Mouse (Mus musculus): Measurements from ENCODE around the gene Rnf145.

Rnf145 gene

GRCm38 (mm10) chr11:44532846-44533781, 14.3 kb downstream of the Rnf145 start:
- peak in 1 of 2 experiments; percentile 20 for DNase-seq (ENCODE audit: inconsistent age in 2 of 2, low spot score in 1 of 2)

GRCm38 (mm10) chr11:44534999-44535750, 16.4 kb downstream of the Rnf145 start:
- no peak for DNase-seq (ENCODE audit: inconsistent age in 2 of 2, low spot score in 1 of 2)

- no peak for DNase-seq (ENCODE audit: inconsistent age in 2 of 2, low spot score in 1 of 2)
Observed at GRCm38 (mm10) chr11:44537403-44537802, 18.6 kb downstream of the Rnf145 start.

GRCm38 (mm10) chr11:44538101-44538500, 19.3 kb downstream of the Rnf145 start:
- no peak for DNase-seq (ENCODE audit: inconsistent age in 2 of 2, low spot score in 1 of 2)

GRCm38 (mm10) chr11:44538501-44539290, 19.9 kb downstream of the Rnf145 start:
- DNase-seq (ENCODE audit: inconsistent age in 2 of 2, low spot score in 1 of 2), result peak in 1 of 2 experiments; percentile 46

GRCm38 (mm10) chr11:44539291-44539930, 20.6 kb downstream of the Rnf145 start:
- no peak for DNase-seq (ENCODE audit: inconsistent age in 2 of 2, low spot score in 1 of 2)

- DNase-seq (ENCODE audit: inconsistent age in 2 of 2, low spot score in 1 of 2), result no peak
Observed at GRCm38 (mm10) chr11:44540243-44540642, 21.5 kb downstream of the Rnf145 start.

- no peak for DNase-seq (ENCODE audit: inconsistent age in 2 of 2, low spot score in 1 of 2)
Observed at GRCm38 (mm10) chr11:44541280-44541679, 22.5 kb downstream of the Rnf145 start.

GRCm38 (mm10) chr11:44541813-44542212, 23.0 kb downstream of the Rnf145 start:
- no peak for DNase-seq (ENCODE audit: inconsistent age in 2 of 2, low spot score in 1 of 2)

- no peak for DNase-seq (ENCODE audit: inconsistent age in 2 of 2, low spot score in 1 of 2)
Observed at GRCm38 (mm10) chr11:44543593-44543992, 24.8 kb downstream of the Rnf145 start.

- DNase-seq (ENCODE audit: inconsistent age in 2 of 2, low spot score in 1 of 2), result no peak
Observed at GRCm38 (mm10) chr11:44543996-44544395, 25.2 kb downstream of the Rnf145 start.

- no peak for DNase-seq (ENCODE audit: inconsistent age in 2 of 2, low spot score in 1 of 2)
Observed at GRCm38 (mm10) chr11:44545181-44545580, 26.4 kb downstream of the Rnf145 start.

GRCm38 (mm10) chr11:44546250-44546649, 27.5 kb downstream of the Rnf145 start:
- DNase-seq (ENCODE audit: inconsistent age in 2 of 2, low spot score in 1 of 2), result peak in 1 of 2 experiments; percentile 54

- DNase-seq (ENCODE audit: inconsistent age in 2 of 2, low spot score in 1 of 2), result no peak
Observed at GRCm38 (mm10) chr11:44547651-44548196, 29.0 kb downstream of the Rnf145 start.

GRCm38 (mm10) chr11:44548816-44549215, 30.1 kb downstream of the Rnf145 start:
- no peak for DNase-seq (ENCODE audit: inconsistent age in 2 of 2, low spot score in 1 of 2)

- no peak for DNase-seq (ENCODE audit: inconsistent age in 2 of 2, low spot score in 1 of 2)
Observed at GRCm38 (mm10) chr11:44549511-44550278, 30.9 kb downstream of the Rnf145 start.

GRCm38 (mm10) chr11:44550996-44551395, 32.2 kb downstream of the Rnf145 start:
- DNase-seq (ENCODE audit: inconsistent age in 2 of 2, low spot score in 1 of 2), result no peak

- DNase-seq (ENCODE audit: inconsistent age in 2 of 2, low spot score in 1 of 2), result no peak
Observed at GRCm38 (mm10) chr11:44554339-44554738, 35.6 kb downstream of the Rnf145 start.

- DNase-seq (ENCODE audit: inconsistent age in 2 of 2, low spot score in 1 of 2), result peak; percentile 29 to 75
Observed at GRCm38 (mm10) chr11:44558521-44558920, 39.8 kb downstream of the Rnf145 start.

Data from adrenal gland, adult (tissue).